Comparison of ENCODE assay signal across 9 mouse cellular contexts in the genomic region with DNA sequence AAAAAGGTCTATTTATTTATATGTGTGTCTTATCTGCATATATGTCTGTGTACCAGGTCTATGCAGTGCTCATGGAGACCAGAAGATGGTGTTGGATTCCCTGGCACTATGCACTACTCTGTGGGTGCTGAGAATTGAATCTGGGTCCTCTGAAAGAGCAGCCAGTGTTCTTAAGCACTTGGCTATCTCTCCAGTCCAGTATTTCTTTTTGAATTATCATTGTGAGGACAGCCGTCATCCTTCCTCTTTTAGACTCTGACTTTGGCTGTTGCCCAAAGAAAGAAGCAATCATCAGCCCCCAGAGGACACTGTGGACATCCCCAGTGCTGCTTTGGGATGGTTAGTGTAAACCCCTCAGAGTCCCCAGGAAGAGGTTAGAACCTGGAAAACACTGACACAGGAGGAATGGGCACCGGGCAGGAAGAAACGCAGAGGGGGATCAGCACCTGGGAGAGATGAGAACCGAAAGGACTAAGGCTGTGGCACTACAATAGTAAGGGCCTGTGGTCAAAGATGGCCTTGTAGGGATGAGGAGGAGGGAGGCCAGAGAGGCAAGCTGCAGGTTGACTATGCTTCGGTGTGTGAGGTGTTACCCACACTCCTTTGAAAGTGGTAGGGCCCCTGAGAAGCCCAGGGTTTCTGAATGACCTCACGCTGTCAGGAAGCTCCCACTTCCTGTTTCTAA. TPM values are rescaled to one million over a fixed set of nuclear protein-coding genes. Genes with fewer than 3 reads are reported as not detected.
A peak's percentile ranks its signal among the peaks of the same experiment; 100 is the strongest.
DNase-seq lines count a peak whose midpoint lies in the region; ATAC-seq and TF ChIP-seq lines count a peak whose summit lies in the region.
"Had no signal": no experiment of that assay in that cellular context is flagged by ENCODE, and none has a peak within 500 bp of the region (broad histone marks: within the 10 kb centered on the region; RNA-seq: fewer than 3 reads in every experiment).

No protein-coding gene starts in this region.

- H3K4me1 ChIP-seq in intestine, postnatal 0 days (replicated peaks; ENCODE audit: control insufficient read depth, insufficient read depth, low read length) = peaks cover 9% of the 10 kb centered on the region; the same call in 1 of the 2 replicates
- H3K4me1 ChIP-seq: hindbrain, embryonic 15.5 days had no signal

- 32% methylated on average over 6 of the region's 6 CpGs for WGBS in intestine, postnatal 0 days
- 4% methylated on average over 6 of the region's 6 CpGs for WGBS in macrophage (ENCODE audit: missing documents)

- peak; percentile 98 for DNase-seq in MEL-GATA-1-ER (ENCODE audit: extremely low read depth, low read depth)
- DNase-seq in heart, adult 18-20 months = peak; percentile 51 to 67
- DNase-seq in gastrocnemius, postnatal 4 days (ENCODE audit: low spot score in 2 of 2) = no peak
- no peak for DNase-seq in cerebellum, postnatal 10 days
- no peak for DNase-seq in right cerebral cortex, postnatal 14 days

- H3K27ac ChIP-seq in intestine, postnatal 0 days (ENCODE audit: low read depth, low read length) = 0 out of 2 replicates have a peak overlapping the region, but pooled peaks have one; percentile 41
- peak overlapping the region; percentile 79 for H3K27ac ChIP-seq in macrophage
- H3K27ac ChIP-seq: embryonic facial prominence, embryonic 12.5 days; hindbrain, embryonic 15.5 days had no signal

- no peak overlapping the region; the same call in none of the 2 replicates for H3K4me2 ChIP-seq in intestine, postnatal 0 days (replicated peaks; ENCODE audit: low read depth)
- H3K4me2 ChIP-seq: embryonic facial prominence, embryonic 12.5 days; hindbrain, embryonic 15.5 days had no signal

- no peak overlapping the region for H3K9ac ChIP-seq in intestine, postnatal 0 days (ENCODE audit: low read depth, low read length)
- H3K9ac ChIP-seq: embryonic facial prominence, embryonic 12.5 days; hindbrain, embryonic 15.5 days had no signal

- H3K79me2 ChIP-seq in macrophage (ENCODE audit: inconsistent target) = no peaks in the 10 kb centered on the region

- H3K36me3 ChIP-seq in intestine, postnatal 0 days (ENCODE audit: control insufficient read depth, insufficient read depth) = no peaks in the 10 kb centered on the region
- no peaks in the 10 kb centered on the region for H3K36me3 ChIP-seq in macrophage (ENCODE audit: inconsistent target)
- H3K36me3 ChIP-seq: embryonic facial prominence, embryonic 12.5 days; hindbrain, embryonic 15.5 days had no signal

- peak; percentile 36; the same call in 1 of the 2 replicates for TF ChIP-seq CTCF in intestine, postnatal 0 days (IDR thresholded peaks at IDR 0.05; ENCODE audit: low read depth)

- H3K9me3 ChIP-seq in intestine, postnatal 0 days (ENCODE audit: control insufficient read depth) = no peaks in the 10 kb centered on the region
- H3K9me3 ChIP-seq: hindbrain, embryonic 15.5 days had no signal

- no peak overlapping the region for H3K4me3 ChIP-seq in intestine, postnatal 0 days (ENCODE audit: low read depth, low read length)
- H3K4me3 ChIP-seq in macrophage (ENCODE audit: inconsistent target) = no peak overlapping the region
- H3K4me3 ChIP-seq: embryonic facial prominence, embryonic 12.5 days; hindbrain, embryonic 15.5 days had no signal

- no peaks in the 10 kb centered on the region for H3K27me3 ChIP-seq in intestine, postnatal 0 days (replicated peaks; ENCODE audit: control insufficient read depth, insufficient read depth, low read length)
- H3K27me3 ChIP-seq: embryonic facial prominence, embryonic 12.5 days; hindbrain, embryonic 15.5 days had no signal

- ATAC-seq in intestine, postnatal 0 days = 0 out of 2 replicates have a peak, but pooled peaks have one; percentile 34

RNA-seq across cellular contexts. Expression of gene Atp2a3, which starts 15.0 kb away (rescaled TPM):
- 10 to 100 TPM in 1 of 2 experiments, 1 to 10 TPM in 1; 8.6 to 15.8 TPM for total RNA-seq in heart, adult 18-20 months (2021)
- polyA plus RNA-seq in intestine, postnatal 0 days (2015; fragmentation: Nextera tagmentation; extraction: Ambion mirVana) = 16.2 and 16.7 TPM in 2 replicates
- total RNA-seq in macrophage (2018; cell fraction: chromatin; rRNA removed) = 10 to 100 TPM in 12 of 26 experiments, 1 to 10 TPM in 14; 1.8 to 23.6 (median 9.8) TPM
- total RNA-seq in macrophage (2018; cell fraction: cytosol; rRNA removed) = 10 to 100 TPM in 12 of 26 experiments, 1 to 10 TPM in 14; 1.8 to 22.6 (median 8.3) TPM
- 10 to 100 TPM in 18 of 26 experiments, 1 to 10 TPM in 8; 4.8 to 27.7 (median 15.6) TPM for total RNA-seq in macrophage (2018; cell fraction: nucleus; rRNA removed)
- 5.0 to 11.9 TPM (median 5.1 TPM) in 3 replicates for polyA plus RNA-seq in macrophage (2018)
- total RNA-seq in gastrocnemius, postnatal 4 days (2021) = 10 to 100 TPM; 19.0 to 24.8 TPM

RNA-seq across cellular contexts. Expression of gene P2rx1, which starts 52.9 kb away (rescaled TPM):
- total RNA-seq in heart, adult 18-20 months (2021) = under 1 TPM; 0.25 to 0.28 TPM
- 3.4 and 4.1 TPM in 2 replicates for polyA plus RNA-seq in intestine, postnatal 0 days (2015; fragmentation: Nextera tagmentation; extraction: Ambion mirVana)
- 1 to 10 TPM in 6 of 26 experiments, under 1 TPM in 17, not detected in 3; 0.29 to 2.1 (median 0.66) TPM for total RNA-seq in macrophage (2018; cell fraction: chromatin; rRNA removed)
- 1 to 10 TPM in 3 of 26 experiments, under 1 TPM in 23; 0.23 to 1.3 (median 0.75) TPM for total RNA-seq in macrophage (2018; cell fraction: cytosol; rRNA removed)
- total RNA-seq in macrophage (2018; cell fraction: nucleus; rRNA removed) = 1 to 10 TPM in 18 of 26 experiments, under 1 TPM in 7, not detected in 1; 0.29 to 1.9 (median 1.2) TPM
- polyA plus RNA-seq in macrophage (2018) = 0.12 to 0.80 TPM (median 0.33 TPM) in 3 replicates
- 1 to 10 TPM; 2.3 to 3.1 TPM for total RNA-seq in gastrocnemius, postnatal 4 days (2021)

Comparison
In these comparisons a context has a peak if more than half of its experiments do, and no peak if none do; other contexts are left out.
1. DNase-seq: peak in MEL-GATA-1-ER (single experiment) and heart, adult 18-20 months (2 of 2); none in gastrocnemius, postnatal 4 days (0 of 2), cerebellum, postnatal 10 days (0 of 2) and right cerebral cortex, postnatal 14 days (single experiment).